Mouse (Mus musculus) cerebellum, adult 2 months (tissue): ENCODE results near the gene Bin2. TPM values are rescaled to one million over a fixed set of nuclear protein-coding genes. Genes with fewer than 3 reads are reported as not detected.

Source experiments
- DNase-seq, 2 experiments: peaks; one replicate each; pipeline ENCODE4 v3.0.0; 2021
- H3K27ac ChIP-seq: fragments of 200-500 bp; 2 replicates; pipeline ENCODE4 v1.5.1; 2012; ENCODE audit warnings: low read length, control low read depth, inconsistent platforms; ENCODE audit not compliant: insufficient read depth
- H3K27me3 ChIP-seq: fragments of 200-500 bp; 2 replicates; pipeline ENCODE4 v1.6.1; 2012; ENCODE audit warnings: inconsistent platforms, mild to moderate bottlenecking, low read length, moderate library complexity; ENCODE audit not compliant: control insufficient read depth, insufficient read depth
- H3K4me1 ChIP-seq: fragments of 200-500 bp; 2 replicates; pipeline ENCODE4 v1.6.1; 2011; ENCODE audit warnings: low read length; ENCODE audit not compliant: control insufficient read depth, insufficient read depth
- H3K4me3 ChIP-seq: fragments of 200-500 bp; replicated peaks from 2 replicates; pipeline ENCODE3; 2011; ENCODE audit warnings: mild to moderate bottlenecking, low read depth, low read length, control low read depth; ENCODE audit not compliant: insufficient read depth
- CTCF ChIP-seq: fragments of 200-500 bp; IDR thresholded peaks from 2 replicates; pipeline ENCODE4 v1.5.1; 2011; ENCODE audit warnings: low read depth, mild to moderate bottlenecking, control low read depth, low read length, moderate library complexity, borderline replicate concordance; ENCODE audit not compliant: insufficient read depth
- POLR2A ChIP-seq: fragments of 200-500 bp; IDR thresholded peaks from 2 replicates; pipeline ENCODE4 v1.6.1; 2011; ENCODE audit warnings: low read length, control low read depth, borderline replicate concordance; ENCODE audit not compliant: insufficient read depth
- WGBS: fragments of 180-500 bp; shearing (Covaris S2); methylation state at CpG from one replicate; pipeline ENCODE4 v1.1.7; 2018; 5-methylcytosine and 5-hydroxymethylcytosine counted together
- polyA plus RNA-seq: library from polyadenylated mRNA; depleted of rRNA; stranded (reverse); fragments of >200 nt; gene quantifications from 2 replicates; pipeline ENCODE4 v1.2.3, GENCODE M21; 2012

Bin2 gene
- polyA plus RNA-seq, 1 experiment, result 4.1 TPM

- no peak overlapping the region for H3K4me3 ChIP-seq
- WGBS, result 63% methylated on average over 1 of the region's 1 CpGs
- DNase-seq, result no peak
- H3K27ac ChIP-seq, result no peak overlapping the region
- H3K27me3 ChIP-seq, result no peaks in the 10 kb centered on the region
- H3K4me1 ChIP-seq, result no peaks in the 10 kb centered on the region
- TF ChIP-seq POLR2A (no peak), CTCF (no peak)
Observed at GRCm38 (mm10) chr15:100705376-100705775, 36.0 kb upstream of the Bin2 start.

GRCm38 (mm10) chr15:100703913-100704312, 34.6 kb upstream of the Bin2 start:
- H3K4me1 ChIP-seq, result no peaks in the 10 kb centered on the region
- no peak for TF ChIP-seq POLR2A
- no peak for TF ChIP-seq CTCF
- no peak overlapping the region for H3K27ac ChIP-seq
- H3K27me3 ChIP-seq, result no peaks in the 10 kb centered on the region
- WGBS, result 10% methylated on average over 17 of the region's 17 CpGs
- no peak overlapping the region for H3K4me3 ChIP-seq
- DNase-seq, result no peak

- no peak for DNase-seq
- WGBS, result 82% methylated on average over 6 of the region's 6 CpGs
- H3K27me3 ChIP-seq, result no peaks in the 10 kb centered on the region
Observed at GRCm38 (mm10) chr15:100701856-100702255, 32.5 kb upstream of the Bin2 start.

GRCm38 (mm10) chr15:100701108-100701507, 31.8 kb upstream of the Bin2 start:
- Histone ChIP-seq H3K4me1 (no peaks in the 10 kb centered on the region), H3K27ac (no peak overlapping the region), H3K4me3 (no peak overlapping the region), H3K27me3 (no peaks in the 10 kb centered on the region)
- no peak for DNase-seq
- TF ChIP-seq CTCF, result no peak
- TF ChIP-seq POLR2A, result no peak
- 64% methylated on average over 10 of the region's 10 CpGs for WGBS

More at GRCm38 (mm10) chr15:100701856-100702255, 32.5 kb upstream of the Bin2 start:
- TF ChIP-seq CTCF, result no peak
- TF ChIP-seq POLR2A, result no peak
- Histone ChIP-seq H3K4me1 (no peaks in the 10 kb centered on the region), H3K27ac (no peak overlapping the region), H3K4me3 (no peak overlapping the region)

- Histone ChIP-seq H3K4me1 (no peaks in the 10 kb centered on the region), H3K27ac (no peak overlapping the region), H3K4me3 (no peak overlapping the region), H3K27me3 (no peaks in the 10 kb centered on the region)
- 62% methylated on average over 5 of the region's 5 CpGs for WGBS
- no peak for DNase-seq
- no peak for TF ChIP-seq POLR2A
- TF ChIP-seq CTCF, result no peak
Observed at GRCm38 (mm10) chr15:100700424-100700823, 31.1 kb upstream of the Bin2 start.

- Histone ChIP-seq H3K4me3 (no peak overlapping the region), H3K4me1 (no peaks in the 10 kb centered on the region), H3K27ac (no peak overlapping the region), H3K27me3 (no peaks in the 10 kb centered on the region)
- DNase-seq, result no peak
- 46% methylated on average over 6 of the region's 6 CpGs for WGBS
- no peak for TF ChIP-seq POLR2A
- no peak for TF ChIP-seq CTCF
Observed at GRCm38 (mm10) chr15:100699386-100699785, 30.0 kb upstream of the Bin2 start.

- Histone ChIP-seq H3K4me1 (no peaks in the 10 kb centered on the region), H3K27ac (no peak overlapping the region), H3K4me3 (no peak overlapping the region), H3K27me3 (no peaks in the 10 kb centered on the region)
- no peak for DNase-seq
- TF ChIP-seq POLR2A (no peak), CTCF (no peak)
- WGBS, result 83% methylated on average over 10 of the region's 10 CpGs
Observed at GRCm38 (mm10) chr15:100698078-100698477, 28.7 kb upstream of the Bin2 start.

- 16% methylated on average over 9 of the region's 9 CpGs for WGBS
- no peak for TF ChIP-seq CTCF
- no peaks in the 10 kb centered on the region for H3K4me1 ChIP-seq
- DNase-seq, result no peak
- H3K4me3 ChIP-seq, result no peak overlapping the region
- no peak overlapping the region for H3K27ac ChIP-seq
- no peaks in the 10 kb centered on the region for H3K27me3 ChIP-seq
Observed at GRCm38 (mm10) chr15:100694406-100694805, 25.1 kb upstream of the Bin2 start.

GRCm38 (mm10) chr15:100691990-100692389, 22.6 kb upstream of the Bin2 start:
- 76% methylated on average over 3 of the region's 3 CpGs for whole genome bisulfite sequencing
- no peaks in the 10 kb centered on the region for H3K27me3 ChIP-seq
- no peak for DNase-seq
- no peaks in the 10 kb centered on the region for H3K4me1 ChIP-seq
- no peak overlapping the region for H3K27ac ChIP-seq
- TF ChIP-seq POLR2A, result no peak
- no peak for TF ChIP-seq CTCF
- no peak overlapping the region for H3K4me3 ChIP-seq
